Mouse (Mus musculus): Measurements from ENCODE around the gene Lrba. TPM values are rescaled to one million over a fixed set of nuclear protein-coding genes. Genes with fewer than 3 reads are reported as not detected.

The Lrba gene
- polyA plus RNA-seq, 1 experiment from 2014 or later, result 4.8 TPM

GRCm38 (mm10) chr3:86779704-86780103 is 555.2 kb downstream of the Lrba start:
- 77% methylated on average over 4 of the region's 4 CpGs for WGBS
- no peak overlapping the region for H3K4me2 ChIP-seq (replicated peaks)
- H3K4me3 ChIP-seq, result no peak overlapping the region

GRCm38 (mm10) chr3:86784051-86784450 is 559.6 kb downstream of the Lrba start:
- Histone ChIP-seq H3K4me2 (replicated peaks) (no peak overlapping the region), H3K9me3 (no peaks in the 10 kb centered on the region), H3K27ac (no peak overlapping the region), H3K4me1 (0 out of 2 replicates have a peak, but pooled peaks cover 4% of the 10 kb centered on the region), H3K27me3 (replicated peaks) (no peaks in the 10 kb centered on the region), H3K36me3 (peaks cover 28% of the 10 kb centered on the region; the same call in 1 of the 2 replicates), H3K9ac (no peak overlapping the region), H3K4me3 (no peak overlapping the region)
- 94% methylated on average over 3 of the region's 3 CpGs for WGBS
- ATAC-seq (ENCODE audit: low FRiP score, low read depth), result no peak

More at GRCm38 (mm10) chr3:86779704-86780103, 555.2 kb downstream of the Lrba start:
- no peak for ATAC-seq (ENCODE audit: low FRiP score, low read depth)
- H3K27me3 ChIP-seq (replicated peaks), result no peaks in the 10 kb centered on the region
- peaks cover 8% of the 10 kb centered on the region; the same call in 1 of the 2 replicates for H3K36me3 ChIP-seq
- no peak overlapping the region for H3K27ac ChIP-seq
- peaks cover 12% of the 10 kb centered on the region for H3K4me1 ChIP-seq
- no peak overlapping the region for H3K9ac ChIP-seq
- H3K9me3 ChIP-seq, result no peaks in the 10 kb centered on the region

GRCm38 (mm10) chr3:86784930-86785329 is 560.5 kb downstream of the Lrba start:
- H3K9me3 ChIP-seq, result no peaks in the 10 kb centered on the region
- H3K4me1 ChIP-seq, result 0 out of 2 replicates have a peak, but pooled peaks cover 4% of the 10 kb centered on the region
- peaks cover 28% of the 10 kb centered on the region; the same call in 1 of the 2 replicates for H3K36me3 ChIP-seq
- no peak overlapping the region for H3K4me2 ChIP-seq (replicated peaks)
- ATAC-seq (ENCODE audit: low FRiP score, low read depth), result no peak
- H3K27ac ChIP-seq, result no peak overlapping the region
- no peak overlapping the region for H3K9ac ChIP-seq
- H3K27me3 ChIP-seq (replicated peaks), result no peaks in the 10 kb centered on the region
- WGBS, result 83% methylated on average over 11 of the region's 11 CpGs
- H3K4me3 ChIP-seq, result no peak overlapping the region

- H3K27ac ChIP-seq, result no peak overlapping the region
- no peak overlapping the region for H3K4me3 ChIP-seq
- H3K9ac ChIP-seq, result no peak overlapping the region
- 0 out of 2 replicates have a peak, but pooled peaks cover 4% of the 10 kb centered on the region for H3K4me1 ChIP-seq
- H3K9me3 ChIP-seq, result no peaks in the 10 kb centered on the region
- WGBS, result 90% methylated on average over 12 of the region's 12 CpGs
- no peak overlapping the region for H3K4me2 ChIP-seq (replicated peaks)
- H3K36me3 ChIP-seq, result peaks cover 35% of the 10 kb centered on the region
- no peaks in the 10 kb centered on the region for H3K27me3 ChIP-seq (replicated peaks)
- no peak for ATAC-seq (ENCODE audit: low FRiP score, low read depth)
Observed at GRCm38 (mm10) chr3:86786280-86786679, 561.8 kb downstream of the Lrba start.

- no peak for ATAC-seq (ENCODE audit: low FRiP score, low read depth)
- WGBS, result 82% methylated on average over 11 of the region's 11 CpGs
- Histone ChIP-seq H3K4me1 (0 out of 2 replicates have a peak, but pooled peaks cover 4% of the 10 kb centered on the region), H3K9me3 (no peaks in the 10 kb centered on the region), H3K4me3 (no peak overlapping the region), H3K4me2 (replicated peaks) (no peak overlapping the region), H3K9ac (no peak overlapping the region), H3K36me3 (peaks cover 39% of the 10 kb centered on the region), H3K27me3 (replicated peaks) (no peaks in the 10 kb centered on the region), H3K27ac (no peak overlapping the region)
Observed at GRCm38 (mm10) chr3:86786845-86787351, 562.4 kb downstream of the Lrba start.

- Histone ChIP-seq H3K27me3 (replicated peaks) (no peaks in the 10 kb centered on the region), H3K27ac (no peak overlapping the region), H3K9me3 (no peaks in the 10 kb centered on the region), H3K9ac (no peak overlapping the region), H3K4me2 (replicated peaks) (no peak overlapping the region), H3K36me3 (peaks cover 44% of the 10 kb centered on the region), H3K4me1 (0 out of 2 replicates have a peak, but pooled peaks cover 4% of the 10 kb centered on the region), H3K4me3 (no peak overlapping the region)
- no peak for ATAC-seq (ENCODE audit: low FRiP score, low read depth)
- 86% methylated on average over 10 of the region's 10 CpGs for WGBS
Observed at GRCm38 (mm10) chr3:86787423-86788123, 563.1 kb downstream of the Lrba start.

GRCm38 (mm10) chr3:86788711-86789110 is 564.2 kb downstream of the Lrba start:
- Histone ChIP-seq H3K4me2 (replicated peaks) (no peak overlapping the region), H3K9ac (0 out of 2 replicates have a peak overlapping the region, but pooled peaks have one; percentile 21), H3K36me3 (peaks cover 50% of the 10 kb centered on the region), H3K27me3 (replicated peaks) (no peaks in the 10 kb centered on the region), H3K4me1 (0 out of 2 replicates have a peak, but pooled peaks cover 4% of the 10 kb centered on the region), H3K27ac (no peak overlapping the region), H3K9me3 (no peaks in the 10 kb centered on the region), H3K4me3 (no peak overlapping the region)
- 50% methylated on average over 6 of the region's 6 CpGs for WGBS
- peak; percentile 38; the same call in 1 of the 2 replicates for ATAC-seq (ENCODE audit: low FRiP score, low read depth)

GRCm38 (mm10) chr3:86789752-86790151 is 565.3 kb downstream of the Lrba start:
- H3K36me3 ChIP-seq, result peaks cover 46% of the 10 kb centered on the region
- ATAC-seq (ENCODE audit: low FRiP score, low read depth), result no peak
- no peaks in the 10 kb centered on the region for H3K9me3 ChIP-seq
- H3K4me2 ChIP-seq (replicated peaks), result no peak overlapping the region
- 95% methylated on average over 5 of the region's 5 CpGs for WGBS
- H3K27me3 ChIP-seq (replicated peaks), result no peaks in the 10 kb centered on the region
- no peak overlapping the region for H3K9ac ChIP-seq
- H3K4me3 ChIP-seq, result no peak overlapping the region
- H3K27ac ChIP-seq, result no peak overlapping the region
- 0 out of 2 replicates have a peak, but pooled peaks cover 4% of the 10 kb centered on the region for H3K4me1 ChIP-seq

GRCm38 (mm10) chr3:86793264-86793663 is 568.8 kb downstream of the Lrba start:
- Histone ChIP-seq H3K27me3 (replicated peaks) (no peaks in the 10 kb centered on the region), H3K4me3 (no peak overlapping the region), H3K27ac (no peak overlapping the region), H3K9ac (no peak overlapping the region), H3K4me1 (no peaks in the 10 kb centered on the region), H3K9me3 (no peaks in the 10 kb centered on the region), H3K36me3 (peaks cover 38% of the 10 kb centered on the region), H3K4me2 (replicated peaks) (no peak overlapping the region)
- ATAC-seq (ENCODE audit: low FRiP score, low read depth), result no peak
- 81% methylated on average over 4 of the region's 4 CpGs for WGBS

- H3K4me3 ChIP-seq, result no peak overlapping the region
- H3K36me3 ChIP-seq, result peaks cover 36% of the 10 kb centered on the region
- no peak overlapping the region for H3K27ac ChIP-seq
- H3K9me3 ChIP-seq, result no peaks in the 10 kb centered on the region
- WGBS, result 76% methylated on average over 1 of the region's 1 CpGs
- no peak overlapping the region for H3K4me2 ChIP-seq (replicated peaks)
- no peaks in the 10 kb centered on the region for H3K27me3 ChIP-seq (replicated peaks)
- ATAC-seq (ENCODE audit: low FRiP score, low read depth), result no peak
- no peak overlapping the region for H3K9ac ChIP-seq
- H3K4me1 ChIP-seq, result no peaks in the 10 kb centered on the region
Observed at GRCm38 (mm10) chr3:86793720-86794191, 569.3 kb downstream of the Lrba start.

GRCm38 (mm10) chr3:86796716-86797115 is 572.2 kb downstream of the Lrba start:
- H3K27me3 ChIP-seq (replicated peaks), result no peaks in the 10 kb centered on the region
- H3K4me2 ChIP-seq (replicated peaks), result no peak overlapping the region
- no peaks in the 10 kb centered on the region for H3K9me3 ChIP-seq
- H3K4me3 ChIP-seq, result no peak overlapping the region
- peaks cover 2% of the 10 kb centered on the region; the same call in 1 of the 2 replicates for H3K4me1 ChIP-seq
- no peak overlapping the region for H3K9ac ChIP-seq
- H3K27ac ChIP-seq, result no peak overlapping the region
- 44% methylated on average over 6 of the region's 6 CpGs for WGBS
- peaks cover 34% of the 10 kb centered on the region for H3K36me3 ChIP-seq
- no peak for ATAC-seq (ENCODE audit: low FRiP score, low read depth)

- Histone ChIP-seq H3K9ac (no peak overlapping the region), H3K4me1 (peaks cover 6% of the 10 kb centered on the region; the same call in 1 of the 2 replicates), H3K36me3 (peaks cover 25% of the 10 kb centered on the region; the same call in 1 of the 2 replicates), H3K27ac (no peak overlapping the region), H3K27me3 (replicated peaks) (no peaks in the 10 kb centered on the region), H3K4me2 (replicated peaks) (no peak overlapping the region), H3K4me3 (no peak overlapping the region), H3K9me3 (no peaks in the 10 kb centered on the region)
- WGBS, result 84% methylated on average over 13 of the region's 13 CpGs
- ATAC-seq (ENCODE audit: low FRiP score, low read depth), result no peak
Observed at GRCm38 (mm10) chr3:86797871-86798460, 573.5 kb downstream of the Lrba start.
